Mouse (Mus musculus) gastrocnemius, postnatal 25 days (tissue): Measurements from ENCODE around the gene Kazn. TPM values are rescaled to one million over a fixed set of nuclear protein-coding genes. Genes with fewer than 3 reads are reported as not detected.
A peak's percentile ranks its signal among the peaks of the same experiment; 100 is the strongest.

ENCODE experiments used
- DNase-seq: peaks from one replicate; pipeline ENCODE4 v3.0.0; 2022
- total RNA-seq, 2 experiments: library from RNA; stranded (reverse); gene quantifications; 1 replicate in 1 of 2; 2 replicates in 1 of 2; pipeline ENCODE4 v1.2.3; 2021

Kazn gene
- total RNA-seq, 2 experiments from 2014 or later, result 1.9 to 2.5 TPM

DNA sequence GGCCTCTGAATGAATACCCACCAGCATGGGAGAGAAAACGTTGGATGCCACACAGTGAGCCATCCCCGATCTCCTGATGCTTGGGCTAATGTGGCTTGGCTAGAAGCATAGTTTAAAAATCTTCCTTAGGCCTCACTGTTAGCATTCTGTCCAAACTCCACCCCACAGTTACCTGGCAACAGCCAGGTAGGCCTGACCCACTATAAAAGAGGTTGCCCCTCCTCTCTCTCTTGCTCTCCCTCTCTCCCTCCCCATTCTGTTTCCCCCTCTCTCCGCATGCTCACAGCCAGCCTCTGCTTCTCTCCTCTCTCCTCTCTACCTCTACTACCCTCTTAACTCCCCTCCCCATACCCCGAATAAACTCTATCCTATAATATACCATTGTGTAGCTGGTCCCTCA lies 74.8 kb downstream of the Kazn start:
- DNase-seq, result no peak

DNA sequence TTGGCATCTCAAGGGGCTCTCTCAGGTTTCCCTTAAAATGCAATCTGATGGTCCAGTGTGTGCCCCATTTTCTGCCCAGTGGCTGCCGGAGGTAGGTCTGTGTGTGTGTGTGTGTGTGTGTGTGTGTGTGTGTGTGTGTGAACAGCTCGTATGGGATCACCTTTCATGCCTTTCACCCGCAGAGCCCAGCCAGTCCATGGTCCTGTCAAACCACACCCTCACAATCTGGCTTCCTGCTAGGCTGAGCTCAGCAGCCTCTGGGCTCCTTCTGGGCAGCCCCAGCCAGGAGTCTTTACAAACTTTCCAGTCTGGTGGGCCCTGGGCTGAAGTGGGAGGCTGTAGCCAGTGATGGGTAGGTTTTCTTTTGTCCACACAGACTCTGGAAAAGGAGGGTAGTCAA lies 75.3 kb downstream of the Kazn start:
- DNase-seq, result no peak

DNA sequence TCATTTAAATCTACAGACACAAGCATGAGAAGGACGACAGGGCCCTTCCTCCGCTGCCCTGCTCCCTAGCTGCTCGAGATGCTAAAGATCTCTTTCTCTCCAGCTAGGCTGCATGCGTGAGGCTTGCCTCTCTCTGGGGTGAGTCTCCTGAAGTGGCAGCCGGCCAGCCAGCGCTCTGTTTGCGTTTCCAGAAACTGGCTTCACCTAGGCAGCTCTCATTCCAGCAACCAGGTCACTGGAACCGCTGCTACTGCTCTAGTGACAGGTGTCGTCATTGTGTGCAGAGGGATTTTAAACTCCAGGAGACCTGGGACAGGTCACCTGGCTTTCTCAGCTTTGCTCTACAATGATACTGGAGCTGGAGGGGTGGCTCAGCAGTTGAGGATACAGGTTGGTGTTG lies 76.5 kb downstream of the Kazn start:
- DNase-seq, result no peak

DNA sequence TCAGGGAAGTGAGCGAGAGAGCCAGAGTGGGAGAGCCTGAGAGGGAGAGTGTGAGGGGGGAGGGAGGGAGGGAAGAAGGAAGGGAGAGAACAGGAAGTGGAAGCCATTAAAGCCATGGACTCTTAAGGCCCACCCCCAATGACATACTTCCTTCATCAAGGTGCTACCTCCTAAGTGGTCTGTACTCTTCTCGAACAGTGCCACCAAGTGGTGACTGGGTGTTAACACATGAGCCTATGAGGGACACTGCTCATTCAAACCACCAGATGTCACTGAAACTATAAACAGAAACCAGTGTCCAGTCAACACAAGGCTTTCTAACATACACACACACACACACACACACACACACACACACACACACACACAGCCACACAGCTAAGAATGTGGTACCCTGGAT lies 77.1 kb downstream of the Kazn start:
- no peak for DNase-seq

DNA sequence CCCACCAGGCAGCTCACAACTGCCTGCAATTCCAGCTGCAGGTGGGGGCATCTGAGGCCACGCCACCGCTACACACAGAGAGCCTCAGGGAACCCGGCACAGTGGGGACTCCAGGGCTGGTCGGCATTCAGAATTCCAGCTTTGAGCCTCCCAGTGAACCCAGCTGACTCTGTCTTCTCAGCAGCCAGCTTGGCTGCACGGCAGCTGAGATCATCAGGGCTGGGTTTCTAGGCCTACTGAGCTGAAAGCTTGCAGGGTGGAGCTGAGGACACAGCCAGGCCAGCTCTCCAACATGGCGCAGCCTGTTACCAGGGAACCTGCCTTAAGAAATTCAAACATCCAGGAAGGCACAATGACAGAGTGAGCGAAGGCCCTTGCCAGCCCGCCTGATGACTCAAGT lies 79.2 kb downstream of the Kazn start:
- peak; percentile 82 for DNase-seq

DNA sequence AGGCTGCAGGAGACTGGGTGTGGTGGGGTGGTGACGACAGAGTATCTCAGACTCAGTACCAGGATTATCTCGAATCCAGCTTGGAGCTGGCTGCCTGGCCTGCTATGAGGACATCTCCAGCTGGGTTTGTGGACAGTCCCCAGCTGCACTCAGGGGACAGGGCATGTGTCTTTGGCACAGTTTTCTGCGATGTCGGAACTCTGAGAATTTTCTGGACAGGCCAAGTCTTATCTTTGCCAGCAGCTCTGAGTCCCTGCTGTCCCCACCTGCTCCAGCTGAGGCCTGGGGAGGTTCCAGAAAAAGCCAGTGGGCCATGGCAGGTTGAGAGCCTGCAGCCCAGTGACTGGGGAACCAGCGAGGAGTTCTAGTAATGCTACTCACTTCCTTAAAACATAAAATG lies 82.7 kb downstream of the Kazn start:
- DNase-seq, result peak; percentile 73

DNA sequence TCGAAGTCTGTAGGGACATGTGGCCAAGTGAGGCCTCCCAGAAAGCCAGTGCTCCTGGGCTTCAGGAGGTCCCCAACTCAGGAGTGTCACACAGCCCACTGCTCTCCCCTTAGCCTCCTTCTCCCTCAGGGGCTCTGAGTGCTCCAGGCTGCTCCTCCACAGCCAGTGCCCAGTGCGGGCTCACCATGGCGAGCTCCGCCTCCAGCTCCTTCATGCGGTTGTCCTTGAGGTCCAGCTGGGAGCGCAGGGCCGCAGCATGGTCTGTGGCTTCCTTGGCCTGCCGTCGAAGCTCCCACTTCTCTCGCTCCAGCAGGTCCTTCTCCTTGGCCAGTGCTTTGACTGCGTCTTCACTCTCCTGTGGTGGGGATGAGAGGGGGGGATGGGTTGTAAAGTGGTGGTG lies 85.0 kb downstream of the Kazn start:
- no peak for DNase-seq

DNA sequence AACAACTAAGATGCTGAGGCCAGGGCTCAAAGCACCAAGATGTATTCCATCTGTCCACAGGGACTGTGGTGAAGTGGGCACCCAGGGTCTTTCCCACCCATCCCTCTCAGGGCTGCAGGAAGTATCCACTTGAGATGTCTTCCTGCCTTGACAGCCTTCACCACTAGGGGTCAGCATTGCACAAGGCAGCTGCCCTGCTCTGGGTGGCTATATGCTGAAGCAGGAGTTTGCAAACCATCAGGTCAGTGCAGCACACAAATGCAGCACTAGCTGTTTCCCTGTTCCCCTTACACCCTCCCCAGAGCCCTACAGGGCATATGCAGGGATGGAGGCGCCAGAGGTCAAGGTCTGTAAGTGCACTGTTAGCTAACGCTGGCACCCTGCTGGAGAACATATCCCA lies 85.7 kb downstream of the Kazn start:
- peak; percentile 59 for DNase-seq

DNA sequence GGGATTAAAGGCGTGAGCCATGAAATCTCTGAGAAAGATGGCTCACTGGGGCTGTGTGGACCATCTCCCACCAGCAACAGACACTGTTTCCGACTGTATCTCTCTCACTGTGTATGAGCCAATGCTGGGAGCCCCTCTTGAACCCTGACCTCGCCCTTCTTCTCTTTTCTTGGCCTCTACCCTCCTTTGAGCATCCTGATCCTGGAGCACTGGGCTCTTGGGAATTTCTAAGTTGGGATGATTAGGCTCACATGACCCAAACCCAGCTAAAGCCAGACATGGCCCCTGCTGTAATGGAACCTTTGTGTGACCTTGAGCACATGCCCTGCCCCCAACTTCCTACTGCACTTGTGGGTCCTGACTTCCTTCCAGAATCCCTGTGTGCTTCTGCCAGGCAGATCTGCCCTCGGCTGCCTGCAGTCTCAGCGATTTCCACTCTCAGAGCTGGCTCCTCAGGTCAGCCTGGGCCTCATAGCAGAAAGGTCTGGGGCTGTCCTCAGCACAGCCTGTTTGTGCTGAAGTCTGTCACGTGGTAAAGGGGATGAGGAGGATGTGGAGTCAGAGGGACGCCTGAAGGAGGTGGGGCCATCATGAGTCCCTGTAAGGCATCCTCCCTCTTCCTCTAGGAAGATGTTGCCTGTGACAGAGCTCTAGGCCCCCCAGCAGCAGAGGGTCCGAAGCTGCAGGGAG lies 86.3 kb downstream of the Kazn start:
- no peak for DNase-seq

DNA sequence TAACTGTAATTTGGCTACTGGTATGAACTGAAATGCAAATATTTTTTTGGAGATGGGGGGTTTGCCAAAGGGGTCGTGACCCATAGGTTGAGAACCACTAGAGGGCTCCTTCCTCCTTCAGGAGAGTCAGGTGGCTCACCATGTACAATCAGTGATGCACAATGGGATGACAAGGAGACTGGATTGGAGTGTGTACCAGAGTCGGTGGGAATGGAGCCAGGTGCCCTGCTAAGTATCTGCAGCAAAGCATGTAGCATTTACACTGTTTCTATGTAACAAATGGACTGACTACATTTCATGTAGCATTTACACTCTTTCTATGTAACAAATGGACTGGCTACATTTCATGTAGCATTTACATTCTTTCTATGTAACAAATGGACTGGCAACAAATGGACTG lies 89.1 kb downstream of the Kazn start:
- DNase-seq, result no peak

DNA sequence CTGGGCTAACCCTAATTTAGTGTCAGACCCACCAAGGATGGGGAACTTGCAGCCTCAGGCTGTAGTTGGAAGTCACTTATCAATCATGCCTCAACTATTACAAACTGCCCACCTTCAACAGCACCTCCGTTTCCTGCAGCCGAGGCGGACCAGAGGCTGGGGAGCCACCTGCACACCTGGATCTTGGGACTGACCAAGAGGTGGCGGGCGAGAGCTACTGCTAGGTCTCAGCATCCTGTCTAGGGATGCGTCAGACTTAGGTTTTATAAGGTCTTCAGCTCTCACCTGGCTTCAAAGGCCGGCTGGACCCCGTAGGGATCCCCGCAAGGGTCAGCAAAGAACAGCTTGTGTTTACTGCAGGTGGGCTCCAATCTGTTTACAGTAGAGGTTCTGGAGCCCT lies 90.0 kb downstream of the Kazn start:
- DNase-seq, result no peak

DNA sequence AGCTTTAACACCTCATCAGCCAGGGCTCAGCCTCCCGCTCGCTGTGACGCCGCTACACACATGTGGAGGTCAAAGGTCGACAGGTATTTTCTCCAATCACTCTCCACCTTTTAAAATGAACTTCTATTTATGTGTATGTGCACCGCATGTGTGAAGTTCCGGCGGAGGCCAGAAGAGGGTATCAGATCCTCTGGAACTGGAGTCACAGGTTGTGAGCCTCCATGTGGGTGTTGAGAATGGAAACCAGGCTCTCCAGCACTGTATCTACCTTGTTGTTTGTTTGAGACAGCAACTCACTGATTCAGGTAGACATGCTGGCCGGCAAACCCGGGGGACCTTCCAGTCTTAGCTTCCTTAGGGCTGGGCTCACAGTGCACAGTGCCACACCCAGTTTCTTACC lies 91.5 kb downstream of the Kazn start:
- DNase-seq, result no peak

DNA sequence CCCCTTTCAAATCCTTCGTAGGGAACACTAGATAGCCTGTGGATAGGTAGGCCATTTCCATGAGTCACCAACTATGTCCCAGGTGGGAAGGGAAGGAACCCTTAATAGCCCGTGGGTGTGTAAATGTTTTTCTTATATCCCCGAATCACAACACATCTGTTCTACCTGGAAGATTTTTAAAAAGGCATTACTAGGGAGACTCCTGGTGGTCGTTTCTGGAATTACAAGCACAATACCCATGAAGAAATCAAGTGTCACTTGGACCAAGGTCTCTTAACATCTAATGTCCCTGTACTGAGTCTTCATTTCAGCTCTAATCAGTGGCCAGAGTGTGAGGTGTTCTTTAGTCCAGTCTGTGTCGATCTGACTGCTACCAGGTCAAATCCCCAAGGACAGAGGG lies 95.1 kb downstream of the Kazn start:
- no peak for DNase-seq

DNA sequence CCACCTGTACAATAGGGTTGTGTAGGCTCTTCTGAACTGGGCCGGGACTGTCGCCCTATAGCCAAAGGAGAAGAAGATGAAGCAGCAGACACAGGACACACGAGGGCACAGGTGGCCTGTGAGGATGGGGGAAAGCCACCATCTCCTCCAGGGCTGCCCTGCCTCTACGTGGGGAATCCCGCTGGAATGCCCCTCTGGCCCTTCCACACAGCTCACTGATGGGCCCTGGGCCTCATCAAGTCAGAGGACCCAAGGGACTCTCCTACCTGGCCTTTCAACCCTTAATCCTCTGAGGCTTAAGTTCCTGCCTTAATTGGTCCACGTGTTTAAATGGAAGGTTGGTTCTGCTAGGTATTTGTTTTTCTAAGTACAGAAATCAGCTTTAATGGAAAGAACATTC lies 95.9 kb downstream of the Kazn start:
- no peak for DNase-seq

DNA sequence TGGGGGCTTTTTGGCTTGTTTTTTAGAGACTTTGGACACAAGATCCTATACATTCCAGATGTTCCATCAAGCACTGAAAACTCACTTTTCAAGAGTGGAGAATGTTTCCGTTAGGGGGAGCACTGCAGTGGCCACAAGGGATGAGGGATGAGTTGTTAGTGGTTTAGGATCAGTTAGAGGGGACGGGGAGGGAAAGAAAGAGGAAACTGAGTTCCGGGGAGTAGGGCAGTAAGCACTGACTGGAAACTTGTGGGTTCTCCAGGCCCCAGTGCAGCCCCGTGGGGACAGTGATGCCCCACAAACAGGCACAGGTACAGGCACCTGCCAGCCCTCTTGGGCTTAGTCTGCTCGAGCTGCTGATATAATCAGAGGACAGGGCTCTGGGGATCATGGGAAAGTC lies 99.5 kb downstream of the Kazn start:
- DNase-seq, result no peak

DNA sequence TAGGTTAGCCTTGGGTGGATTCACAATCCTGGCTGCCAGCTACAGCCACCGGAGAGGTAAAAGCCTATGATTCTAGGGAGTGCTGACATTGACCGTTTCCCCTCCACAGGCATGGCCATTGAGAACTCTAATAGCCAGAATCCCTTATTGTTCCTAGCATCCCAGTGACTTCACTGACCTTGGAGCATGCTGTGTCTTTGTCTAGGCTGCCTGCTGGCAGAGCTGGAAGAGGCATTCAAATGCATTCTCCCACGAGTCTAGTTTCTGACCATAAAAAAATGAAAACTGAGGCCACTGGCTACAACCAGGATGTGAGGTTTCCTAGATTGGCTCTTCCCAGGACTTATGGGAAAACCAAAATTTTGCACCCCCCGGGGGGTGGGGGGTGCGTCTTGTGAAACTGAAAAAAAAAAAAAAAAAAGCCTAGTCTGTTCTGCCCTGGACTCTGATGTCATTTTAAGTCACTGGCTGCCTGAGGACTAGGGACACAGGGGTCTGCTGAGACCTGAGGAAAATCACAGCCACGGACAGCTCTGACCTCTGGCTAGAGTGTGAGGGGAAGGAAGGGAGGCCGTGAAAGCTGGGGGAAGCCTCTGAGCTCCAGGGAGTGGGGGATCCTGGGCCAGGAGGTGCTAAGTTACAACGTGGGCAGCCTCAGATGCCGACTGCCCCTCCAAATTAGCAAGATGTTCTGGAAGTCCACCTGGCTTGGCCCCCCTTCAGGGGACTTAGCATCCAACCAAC lies 100.7 kb downstream of the Kazn start:
- DNase-seq, result no peak

DNA sequence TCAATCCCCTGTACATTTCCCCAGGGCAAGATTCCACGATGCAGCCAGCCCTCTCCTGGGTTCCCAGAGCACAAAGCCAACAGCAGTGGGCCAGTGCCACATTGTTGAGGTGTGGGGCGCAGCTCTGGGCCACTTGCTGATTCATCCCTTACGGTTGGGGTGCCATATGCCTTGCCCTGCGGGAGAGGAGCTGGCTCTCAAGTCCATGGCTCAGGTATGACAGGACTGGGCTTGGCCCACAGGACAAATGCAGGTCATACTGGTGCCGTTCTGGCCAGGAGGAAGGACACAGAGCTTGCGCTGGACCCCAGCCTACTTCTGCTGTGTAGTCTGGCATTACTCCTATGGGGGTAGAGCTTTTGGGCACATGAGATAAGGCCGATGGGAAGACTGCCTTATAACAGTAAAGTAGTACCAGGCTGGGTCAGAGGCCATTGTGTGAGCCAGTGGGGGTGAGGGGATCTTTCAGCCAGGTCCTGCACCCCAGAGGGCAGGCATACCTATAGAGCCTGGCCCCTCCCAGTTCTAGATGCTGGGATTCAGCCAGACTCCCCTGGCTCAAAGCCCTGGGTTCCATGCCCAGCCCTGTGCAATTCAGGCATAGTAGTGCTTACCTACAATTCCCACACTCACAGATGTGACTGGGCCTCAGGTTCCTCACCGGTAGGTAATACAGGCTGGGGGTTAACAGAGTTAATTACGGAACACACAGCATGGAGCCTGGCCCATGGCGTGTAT lies 102.3 kb downstream of the Kazn start:
- no peak for DNase-seq

DNA sequence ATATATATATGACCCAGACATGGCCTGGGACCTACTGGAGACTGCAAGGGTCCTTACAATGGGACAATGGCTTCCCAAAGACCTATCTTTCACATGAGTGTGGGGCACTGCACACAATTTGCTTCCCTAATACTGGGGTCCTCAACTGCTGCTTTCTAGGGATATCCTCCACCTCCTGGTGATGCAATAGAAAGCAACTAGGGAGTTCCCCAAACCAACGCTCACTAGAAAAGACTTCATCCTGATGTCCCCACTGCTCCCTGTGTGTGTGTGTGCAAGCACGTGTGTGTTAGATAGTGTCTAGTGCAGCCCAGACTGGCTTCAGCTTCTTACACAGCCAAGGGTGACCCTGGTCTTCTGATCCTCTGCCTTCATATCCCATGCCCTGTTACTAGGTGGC lies 103.7 kb downstream of the Kazn start:
- no peak for DNase-seq

DNA sequence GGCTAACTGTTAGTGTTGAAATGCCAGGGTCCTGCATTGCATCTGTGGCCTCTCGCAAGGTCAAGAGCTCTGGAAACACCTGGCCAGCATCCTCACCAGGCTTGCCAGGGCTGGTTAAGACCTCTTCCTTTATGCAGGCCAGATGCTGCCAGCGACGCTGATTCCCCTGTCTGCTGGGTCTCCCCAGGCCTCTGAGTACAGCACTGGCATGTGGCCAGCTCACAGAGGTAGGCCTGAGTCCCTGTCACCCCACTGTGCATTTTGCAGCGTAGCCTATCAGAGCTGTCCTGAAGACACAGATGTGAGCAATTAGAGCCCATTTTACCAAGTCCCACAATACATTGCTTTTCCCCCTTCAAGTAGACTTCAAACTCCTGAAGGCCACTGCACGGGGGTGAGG lies 109.0 kb downstream of the Kazn start:
- no peak for DNase-seq

DNA sequence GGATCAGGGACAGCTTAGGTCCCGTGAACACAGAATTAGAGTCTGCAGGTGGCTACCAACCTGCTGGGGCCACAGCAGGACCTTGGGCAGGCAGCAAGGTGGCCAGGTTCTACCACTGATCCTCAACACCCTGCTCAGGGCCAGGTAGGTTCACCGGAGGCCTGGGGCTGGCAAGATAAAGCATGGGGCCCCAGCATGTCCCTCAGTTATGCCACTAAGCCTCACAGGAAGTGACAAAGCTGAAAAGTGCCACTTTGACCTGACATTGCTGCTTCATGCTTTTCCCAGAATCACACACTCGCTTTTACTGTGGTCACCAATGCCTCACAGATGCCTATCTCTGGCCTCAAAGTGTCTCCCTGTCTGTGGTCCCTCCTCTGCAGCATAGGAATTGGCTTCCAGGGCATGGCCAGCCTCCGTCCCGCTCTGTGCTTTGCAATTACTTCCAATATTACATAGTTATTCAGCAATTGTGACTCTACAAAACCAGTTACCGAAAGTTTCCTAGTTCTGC lies 111.9 kb downstream of the Kazn start:
- DNase-seq, result no peak

DNA sequence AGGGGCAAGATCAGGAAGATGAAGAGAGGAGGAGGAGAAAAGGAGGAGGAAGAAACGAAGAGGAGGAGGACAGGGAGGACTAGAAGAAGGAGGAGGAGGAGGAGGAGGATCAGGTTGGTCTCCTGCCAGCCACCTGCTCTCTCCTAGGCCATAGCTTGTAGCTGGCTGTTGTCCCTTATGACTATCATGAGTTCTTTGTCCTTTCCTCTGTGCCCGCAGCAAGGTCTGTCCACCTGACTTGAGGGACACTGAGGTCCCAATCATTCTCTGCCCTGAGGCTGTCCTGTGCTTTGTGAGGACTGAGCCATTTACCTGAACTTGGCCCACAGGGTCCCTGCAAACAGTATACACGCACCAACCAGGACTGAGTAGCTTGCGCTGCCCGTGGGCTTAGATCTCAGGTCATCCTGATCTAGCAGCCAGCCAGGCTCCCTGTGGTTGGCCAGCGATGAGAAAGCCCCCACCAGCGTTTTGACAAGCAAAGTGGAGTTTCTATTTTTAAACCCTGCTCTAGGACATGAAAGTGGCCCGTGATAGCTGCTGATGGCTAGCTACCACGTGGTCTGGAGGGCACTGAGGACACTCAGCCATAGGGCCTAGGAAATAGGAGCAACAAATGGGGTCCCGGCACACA lies 112.4 kb downstream of the Kazn start:
- DNase-seq, result no peak

DNA sequence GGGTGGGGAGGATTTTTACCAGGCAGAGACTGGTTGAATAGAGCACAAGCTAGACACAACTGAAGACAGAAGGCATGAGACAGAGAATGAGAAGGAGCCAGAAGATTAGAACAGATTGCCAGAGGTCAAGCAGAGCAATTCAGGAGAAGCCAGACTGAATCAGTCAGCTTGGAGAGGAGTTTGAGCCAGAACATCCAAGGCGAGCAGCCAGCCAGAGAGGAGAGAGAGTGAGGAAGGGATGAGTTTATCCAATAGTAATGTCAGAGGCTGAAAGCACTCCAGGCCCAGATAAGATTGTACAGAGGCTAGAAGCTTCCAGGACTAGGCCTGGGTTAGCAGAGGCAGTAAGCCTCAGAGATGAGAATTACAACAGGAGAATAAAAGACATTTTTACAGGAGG lies 118.0 kb downstream of the Kazn start:
- DNase-seq, result no peak

DNA sequence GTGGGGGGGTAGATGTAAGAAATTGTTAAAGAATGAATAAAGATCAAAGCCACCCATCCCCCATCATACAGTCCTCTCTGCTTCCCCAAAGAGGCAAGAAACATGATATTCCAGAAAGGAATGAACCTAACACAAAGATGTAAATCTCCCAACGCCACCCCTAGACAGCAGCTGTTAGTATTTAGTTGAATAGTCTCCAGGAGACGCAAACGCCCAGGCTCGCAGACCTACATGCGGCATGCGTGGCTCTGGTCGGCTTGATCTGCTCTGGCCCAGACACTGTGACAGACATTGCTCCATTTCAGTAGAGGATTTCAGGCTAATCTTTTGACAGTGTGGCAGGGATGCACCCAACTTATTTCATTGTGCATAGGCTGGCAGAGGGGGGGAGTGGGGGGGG lies 120.7 kb downstream of the Kazn start:
- no peak for DNase-seq
